Mouse (Mus musculus) liver, embryonic 14.5 days (tissue): ENCODE data around the gene Cyp4v3.

ENCODE experiments used
- CTCF ChIP-seq: IDR thresholded peaks from 2 replicates; pipeline ENCODE4 v1.5.1; 2016; ENCODE audit warnings: antibody characterized with exemption, low read depth, control low read depth
- EP300 ChIP-seq: IDR thresholded peaks from 2 replicates; pipeline ENCODE4 v1.6.1; 2016; ENCODE audit warnings: antibody characterized with exemption, low read depth

GRCm38 (mm10) chr8:45295276-45295675 lies 37.7 kb downstream of the Cyp4v3 start:
- no peak for TF ChIP-seq CTCF
- no peak for TF ChIP-seq EP300
